Mouse (Mus musculus): ENCODE measurements around the gene Capn2.

The Capn2 gene

GRCm38 (mm10) chr1:182523692-182524091, 6.3 kb upstream of the Capn2 start:
- no peak for DNase-seq

- no peak for DNase-seq
These were observed 5.6 kb upstream of the Capn2 start for GRCm38 (mm10) chr1:182522961-182523360.

- DNase-seq: no peak
These were observed 3.6 kb upstream of the Capn2 start for GRCm38 (mm10) chr1:182520938-182521500.

- DNase-seq: peak in 1 of 2 experiments; percentile 55
These were observed 2.9 kb upstream of the Capn2 start for GRCm38 (mm10) chr1:182520091-182520937.

GRCm38 (mm10) chr1:182519341-182519740, 1.9 kb upstream of the Capn2 start:
- DNase-seq: no peak

- DNase-seq: no peak
These were observed 1.4 kb upstream of the Capn2 start for GRCm38 (mm10) chr1:182518811-182519210.

- DNase-seq: no peak
These were observed 804 bp upstream of the Capn2 start for GRCm38 (mm10) chr1:182518143-182518680.

GRCm38 (mm10) chr1:182517677-182518011, 236 bp upstream of the Capn2 start:
- DNase-seq: no peak

GRCm38 (mm10) chr1:182514803-182515590, 2.4 kb downstream of the Capn2 start:
- DNase-seq: no peak

- DNase-seq: no peak
These were observed 3.7 kb downstream of the Capn2 start for GRCm38 (mm10) chr1:182513714-182514113.

- no peak for DNase-seq
These were observed 4.5 kb downstream of the Capn2 start for GRCm38 (mm10) chr1:182512901-182513410.

GRCm38 (mm10) chr1:182511778-182512177, 5.6 kb downstream of the Capn2 start:
- no peak for DNase-seq

- DNase-seq: no peak
These were observed 6.3 kb downstream of the Capn2 start for GRCm38 (mm10) chr1:182511073-182511472.

GRCm38 (mm10) chr1:182509110-182509797, 8.2 kb downstream of the Capn2 start:
- DNase-seq: no peak

- DNase-seq: peak; percentile 70 to 81
These were observed 11.0 kb downstream of the Capn2 start for GRCm38 (mm10) chr1:182506229-182506986.

- no peak for DNase-seq
These were observed 12.1 kb downstream of the Capn2 start for GRCm38 (mm10) chr1:182505291-182505690.

- peak; percentile 84 for DNase-seq
These were observed 13.2 kb downstream of the Capn2 start for GRCm38 (mm10) chr1:182504223-182504622.

- DNase-seq: no peak
These were observed 14.1 kb downstream of the Capn2 start for GRCm38 (mm10) chr1:182503206-182503900.

GRCm38 (mm10) chr1:182502491-182503050, 14.8 kb downstream of the Capn2 start:
- DNase-seq: no peak

GRCm38 (mm10) chr1:182501815-182502405, 15.5 kb downstream of the Capn2 start:
- DNase-seq: no peak
